Mouse (Mus musculus) left cerebral cortex, adult 2 months (tissue): ENCODE measurements at regions not wholly inside any gene's neighbourhood (a gene's known extent, or its start where the extent isn't known, plus 50 kb on each side); places are given as distances from the start of the nearest gene placed in this dataset.
A peak's percentile ranks its signal among the peaks of the same experiment; 100 is the strongest.

Source experiments
- DNase-seq, 2 experiments: peaks; one replicate each; pipeline ENCODE4 v3.0.0; 2021 to 2022; ENCODE audit warnings: low spot score in 2 of 2, mixed read lengths in 1 of 2; ENCODE audit errors: extremely low spot score in 1 of 2
- H3K27ac ChIP-seq: fragments of 200-600 bp; 2 replicates; pipeline ENCODE4 v1.8.1; 2022
- H3K4me3 ChIP-seq: fragments of 200-600 bp; 2 replicates; pipeline ENCODE4 v1.8.1; 2022
- CTCF ChIP-seq: fragments of 200-600 bp; IDR thresholded peaks from 2 replicates; pipeline ENCODE4 v1.8.1; 2022; ENCODE audit warnings: antibody characterized with exemption, mild to moderate bottlenecking, moderate library complexity
- intact Hi-C: fragments of 180-260 bp; cut with DNase I; formaldehyde crosslinking; loops from one replicate; pipeline ENCODE4 v1.15.1; 2025

- no peak for DNase-seq
- H3K4me3 ChIP-seq, result no peak overlapping the region
- intact Hi-C loops, result no loop called here
- H3K27ac ChIP-seq, result no peak overlapping the region
- TF ChIP-seq CTCF, result no peak
These were observed 92.8 kb upstream of the F13a1 start for GRCm38 (mm10) chr13:37142812-37143211.

DNA sequence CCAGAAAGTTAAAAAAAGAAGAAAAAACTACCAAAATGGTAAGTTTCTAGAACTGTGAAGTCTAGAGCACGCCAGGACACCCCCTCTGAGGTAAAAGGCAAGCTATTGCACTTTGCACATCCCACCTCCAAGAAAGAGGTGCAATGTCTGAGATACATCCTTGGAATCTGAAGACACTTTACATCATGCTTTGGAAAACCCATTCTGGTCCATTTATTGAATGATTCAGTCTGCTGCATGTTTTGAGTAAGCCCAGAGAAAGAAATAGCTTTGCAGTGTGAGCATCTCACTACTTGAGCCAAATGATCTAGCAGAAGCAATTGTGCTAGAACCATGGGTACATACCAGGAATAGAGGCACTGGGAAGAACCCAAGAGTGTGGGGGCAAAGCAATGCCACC is 85.1 kb upstream of the F13a1 start:
- intact Hi-C loops, result loop anchor here (1.0 to 5.0 kb wide), 6 partner anchors 24 to 400 kb away; partner anchors contain the start of gene Nrn1
- Histone ChIP-seq H3K4me3 (no peak overlapping the region), H3K27ac (peak overlapping the region; percentile 3)
- DNase-seq, result no peak
- no peak for TF ChIP-seq CTCF

DNA sequence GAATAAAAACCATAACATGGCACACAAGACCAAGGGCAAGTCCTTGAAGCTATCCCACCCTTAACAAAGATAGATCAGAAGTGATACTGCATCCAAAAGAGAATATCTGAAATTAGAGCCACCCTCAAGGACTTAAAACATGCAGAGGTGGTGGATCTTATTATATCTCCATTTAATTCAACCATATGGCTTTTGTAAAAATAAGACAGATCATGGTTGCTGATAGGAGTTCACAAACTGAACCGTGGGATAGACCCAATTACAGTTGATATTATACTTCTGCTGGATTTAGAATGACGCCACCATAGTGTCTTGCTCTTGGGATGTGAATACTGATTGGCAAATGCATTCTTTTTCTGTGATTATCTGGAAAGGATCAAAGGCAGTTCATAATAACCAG is 84.5 kb upstream of the F13a1 start:
- peak overlapping the region; percentile 3 for H3K27ac ChIP-seq
- no peak for TF ChIP-seq CTCF
- no peak for DNase-seq
- intact Hi-C loops, result loop anchor here (1.0 to 2.0 kb wide), 3 partner anchors 62 to 400 kb away; partner anchors contain the start of gene Nrn1
- H3K4me3 ChIP-seq, result no peak overlapping the region

GRCm38 (mm10) chr13:37130637-37131036 is 80.6 kb upstream of the F13a1 start:
- no peak for TF ChIP-seq CTCF
- Histone ChIP-seq H3K4me3 (no peak overlapping the region), H3K27ac (0 out of 2 replicates have a peak overlapping the region, but pooled peaks have one; percentile 11)
- intact Hi-C loops, result no loop called here
- DNase-seq, result peak in 1 of 2 experiments; percentile 27

DNA sequence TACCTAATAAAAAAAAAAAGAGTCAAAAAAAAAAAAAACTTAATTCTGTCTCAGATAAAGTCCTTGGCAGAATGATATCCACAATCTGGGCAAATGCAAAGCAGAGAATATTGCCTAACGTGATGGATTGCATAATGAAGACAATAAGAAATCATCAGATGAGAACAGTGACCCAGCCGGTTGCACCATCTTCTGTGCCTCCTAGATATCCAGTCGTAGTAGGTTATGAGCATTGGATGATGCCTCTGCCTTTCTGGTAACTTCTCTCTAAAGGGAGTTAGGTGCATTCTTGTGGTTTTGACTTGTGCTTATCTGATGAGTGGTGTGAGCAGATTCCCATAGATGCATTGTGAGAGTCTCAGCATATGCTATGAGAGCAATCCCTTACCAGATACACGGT is 71.6 kb upstream of the F13a1 start:
- H3K27ac ChIP-seq, result no peak overlapping the region
- intact Hi-C loops, result no loop called here
- TF ChIP-seq CTCF, result no peak
- DNase-seq, result no peak
- no peak overlapping the region for H3K4me3 ChIP-seq

- DNase-seq, result no peak
- no peak overlapping the region for H3K4me3 ChIP-seq
- intact Hi-C loops, result no loop called here
- TF ChIP-seq CTCF, result no peak
- no peak overlapping the region for H3K27ac ChIP-seq
These were observed 70.2 kb upstream of the F13a1 start for GRCm38 (mm10) chr13:37120219-37120618.

- H3K27ac ChIP-seq, result no peak overlapping the region
- intact Hi-C loops, result no loop called here
- DNase-seq, result no peak
- TF ChIP-seq CTCF, result no peak
- H3K4me3 ChIP-seq, result no peak overlapping the region
These were observed 64.3 kb upstream of the F13a1 start for GRCm38 (mm10) chr13:37114324-37114723.

DNA sequence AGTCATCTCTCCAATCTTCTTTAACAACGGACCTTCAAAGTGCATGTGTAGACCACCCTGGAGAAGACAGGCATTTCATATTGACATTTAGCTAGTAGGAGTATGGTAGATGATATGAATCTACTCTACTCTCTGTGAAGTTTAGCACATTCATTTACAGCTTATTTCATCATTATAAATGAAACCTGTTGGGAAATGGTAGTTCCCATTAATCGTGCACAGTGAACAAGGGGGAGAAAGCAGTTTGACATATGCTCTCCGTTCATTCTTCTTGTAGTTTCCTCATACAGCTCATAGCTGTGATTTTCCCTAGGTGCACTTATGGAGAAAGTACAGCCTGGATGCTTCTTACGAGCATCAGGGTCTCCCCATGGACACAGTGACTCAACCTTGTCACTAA is 61.7 kb upstream of the F13a1 start:
- intact Hi-C loops, result no loop called here
- no peak overlapping the region for H3K27ac ChIP-seq
- DNase-seq, result no peak
- TF ChIP-seq CTCF, result no peak
- no peak overlapping the region for H3K4me3 ChIP-seq

DNA sequence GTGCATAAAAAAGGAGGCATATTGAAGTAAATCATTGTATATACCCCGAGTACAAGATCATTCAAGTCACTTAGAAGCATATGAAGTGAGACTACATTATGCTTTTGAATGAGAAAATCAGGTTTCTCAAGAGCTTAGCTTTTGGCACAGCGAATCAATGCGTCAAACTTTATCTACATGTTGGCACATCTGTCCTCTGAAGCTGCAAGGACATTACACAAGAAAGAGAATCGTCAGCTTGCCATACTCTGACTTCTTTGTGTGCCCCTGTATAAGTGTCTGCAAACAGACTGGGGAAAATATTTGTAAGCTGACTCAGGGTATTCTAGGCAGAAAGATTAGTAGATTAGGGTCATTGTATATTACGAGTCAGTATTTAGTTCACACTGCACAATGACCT is 57.7 kb upstream of the F13a1 start:
- TF ChIP-seq CTCF, result no peak
- Histone ChIP-seq H3K4me3 (no peak overlapping the region), H3K27ac (no peak overlapping the region)
- no peak for DNase-seq
- intact Hi-C loops, result no loop called here

GRCm38 (mm10) chr13:37106009-37106408 is 56.0 kb upstream of the F13a1 start:
- no peak overlapping the region for H3K27ac ChIP-seq
- H3K4me3 ChIP-seq, result no peak overlapping the region
- intact Hi-C loops, result no loop called here
- TF ChIP-seq CTCF, result no peak
- DNase-seq, result no peak

- intact Hi-C loops, result no loop called here
- H3K4me3 ChIP-seq, result no peak overlapping the region
- no peak overlapping the region for H3K27ac ChIP-seq
- DNase-seq, result no peak
- TF ChIP-seq CTCF, result no peak
These were observed 54.6 kb upstream of the F13a1 start for GRCm38 (mm10) chr13:37104410-37105294.

GRCm38 (mm10) chr13:37103741-37104296 is 53.8 kb upstream of the F13a1 start:
- no peak overlapping the region for H3K4me3 ChIP-seq
- H3K27ac ChIP-seq, result no peak overlapping the region
- TF ChIP-seq CTCF, result no peak
- intact Hi-C loops, result no loop called here
- peak in 1 of 2 experiments; percentile 17 for DNase-seq
